Mouse (Mus musculus): ENCODE measurements at regions not wholly inside any gene's neighbourhood (a gene's known extent, or its start where the extent isn't known, plus 50 kb on each side); places are given as distances from the start of the nearest gene placed in this dataset.

- no peak for DNase-seq (ENCODE audit: low spot score in 2 of 2)
Observed at GRCm38 (mm10) chr2:171333816-171334757, 602.5 kb downstream of the Dok5 start.

- DNase-seq (ENCODE audit: low spot score in 2 of 2), result no peak
Observed at GRCm38 (mm10) chr2:171332826-171333225, 601.2 kb downstream of the Dok5 start.

GRCm38 (mm10) chr2:171331529-171331928 lies 599.9 kb downstream of the Dok5 start:
- no peak for DNase-seq (ENCODE audit: low spot score in 2 of 2)

- DNase-seq (ENCODE audit: low spot score in 2 of 2), result no peak
Observed at GRCm38 (mm10) chr2:171326909-171327308, 595.3 kb downstream of the Dok5 start.

- no peak for DNase-seq (ENCODE audit: low spot score in 2 of 2)
Observed at GRCm38 (mm10) chr2:171308486-171308885, 576.9 kb downstream of the Dok5 start.

- no peak for DNase-seq (ENCODE audit: low spot score in 2 of 2)
Observed at GRCm38 (mm10) chr2:171306000-171306399, 574.4 kb downstream of the Dok5 start.

GRCm38 (mm10) chr2:171298519-171298918 lies 566.9 kb downstream of the Dok5 start:
- no peak for DNase-seq (ENCODE audit: low spot score in 2 of 2)

- no peak for DNase-seq (ENCODE audit: low spot score in 2 of 2)
Observed at GRCm38 (mm10) chr2:171295603-171296002, 564.0 kb downstream of the Dok5 start.

- no peak for DNase-seq (ENCODE audit: low spot score in 2 of 2)
Observed at GRCm38 (mm10) chr2:171292579-171292978, 561.0 kb downstream of the Dok5 start.

- no peak for DNase-seq (ENCODE audit: low spot score in 2 of 2)
Observed at GRCm38 (mm10) chr2:171285719-171286394, 554.2 kb downstream of the Dok5 start.

GRCm38 (mm10) chr2:171280132-171280531 lies 548.5 kb downstream of the Dok5 start:
- no peak for DNase-seq (ENCODE audit: low spot score in 2 of 2)

- DNase-seq (ENCODE audit: low spot score in 2 of 2), result no peak
Observed at GRCm38 (mm10) chr2:171279319-171279718, 547.7 kb downstream of the Dok5 start.

- DNase-seq (ENCODE audit: low spot score in 2 of 2), result no peak
Observed at GRCm38 (mm10) chr2:171253194-171253593, 521.6 kb downstream of the Dok5 start.

- DNase-seq (ENCODE audit: low spot score in 2 of 2), result no peak
Observed at GRCm38 (mm10) chr2:171245391-171245790, 513.8 kb downstream of the Dok5 start.

GRCm38 (mm10) chr2:171242356-171242755 lies 510.7 kb downstream of the Dok5 start:
- no peak for DNase-seq (ENCODE audit: low spot score in 2 of 2)

GRCm38 (mm10) chr2:171237276-171237960 lies 505.8 kb downstream of the Dok5 start:
- DNase-seq (ENCODE audit: low spot score in 2 of 2), result no peak

GRCm38 (mm10) chr2:171232812-171233211 lies 501.2 kb downstream of the Dok5 start:
- no peak for DNase-seq (ENCODE audit: low spot score in 2 of 2)

- no peak for DNase-seq (ENCODE audit: low spot score in 2 of 2)
Observed at GRCm38 (mm10) chr2:171231288-171232050, 499.9 kb downstream of the Dok5 start.

GRCm38 (mm10) chr2:171230536-171230935 lies 498.9 kb downstream of the Dok5 start:
- no peak for DNase-seq (ENCODE audit: low spot score in 2 of 2)

GRCm38 (mm10) chr2:171228229-171228628 lies 496.6 kb downstream of the Dok5 start:
- DNase-seq (ENCODE audit: low spot score in 2 of 2), result no peak

GRCm38 (mm10) chr2:171213792-171214191 lies 482.2 kb downstream of the Dok5 start:
- DNase-seq (ENCODE audit: low spot score in 2 of 2), result no peak

GRCm38 (mm10) chr2:171196472-171196871 lies 464.9 kb downstream of the Dok5 start:
- no peak for DNase-seq (ENCODE audit: low spot score in 2 of 2)
